Mouse (Mus musculus) intestine, embryonic 16.5 days (tissue): ENCODE data around the gene 9930021J03Rik. TPM values are rescaled to one million over a fixed set of nuclear protein-coding genes. Genes with fewer than 3 reads are reported as not detected.

Experiments
- ATAC-seq: fragments of 200-750 bp; cut with Nextera tagmentation; 2 replicates; pipeline ENCODE4 v1.8.0; 2017; ENCODE audit warnings: moderate TSS enrichment, moderate library complexity
- H3K27ac ChIP-seq: fragments of 300-500 bp; sonication (generic); 2 replicates; pipeline ENCODE4 v1.5.1; 2014; ENCODE audit warnings: mild to moderate bottlenecking, low read length
- H3K27me3 ChIP-seq: fragments of 300-500 bp; sonication (generic); replicated peaks from 2 replicates; pipeline ENCODE4 v1.6.1; 2014; ENCODE audit warnings: low read length, control low read depth, mixed read lengths; ENCODE audit not compliant: control insufficient read depth, insufficient read depth
- H3K36me3 ChIP-seq: fragments of 300-500 bp; sonication (generic); 2 replicates; pipeline ENCODE4 v1.6.1; 2014; ENCODE audit warnings: low read length, control low read depth; ENCODE audit not compliant: control insufficient read depth, insufficient read depth
- H3K4me1 ChIP-seq: fragments of 300-500 bp; sonication (generic); 2 replicates; pipeline ENCODE4 v1.6.1; 2014; ENCODE audit warnings: low read length, control low read depth, mixed read lengths; ENCODE audit not compliant: control insufficient read depth, insufficient read depth
- H3K4me2 ChIP-seq: fragments of 300-500 bp; sonication (generic); 2 replicates; pipeline ENCODE4 v1.6.1; 2014; ENCODE audit warnings: low read depth, low read length, control low read depth
- H3K4me3 ChIP-seq: fragments of 300-500 bp; sonication (generic); 2 replicates; pipeline ENCODE4 v1.5.1; 2014; ENCODE audit warnings: mild to moderate bottlenecking, low read length
- H3K9ac ChIP-seq: fragments of 300-500 bp; sonication (generic); 2 replicates; pipeline ENCODE4 v1.6.1; 2014; ENCODE audit warnings: low read depth, low read length
- H3K9me3 ChIP-seq: fragments of 300-500 bp; sonication (generic); 2 replicates; pipeline ENCODE4 v1.6.1; 2016; ENCODE audit warnings: low read length, control low read depth; ENCODE audit not compliant: control insufficient read depth
- WGBS: fragments of 180-500 bp; shearing (Covaris S2); extraction: QIAGEN DNeasy Blood & Tissue Kit; methylation state at CpG from one replicate; pipeline ENCODE4 v1.1.7; 2014; 5-methylcytosine and 5-hydroxymethylcytosine counted together
- polyA plus RNA-seq: library from polyadenylated mRNA; unstranded; fragments of >200 nt; fragmentation: Nextera tagmentation; extraction: Ambion mirVana; gene quantifications from 2 replicates; pipeline ENCODE4 v1.2.1, GENCODE M21; 2015

The 9930021J03Rik gene
- polyA plus RNA-seq, 1 experiment from 2014 or later = 2.4 TPM

GRCm38 (mm10) chr19:29680182-29681152 is 125.3 kb downstream of the 9930021J03Rik start:
- Histone ChIP-seq H3K9ac (no peak overlapping the region), H3K9me3 (peaks cover 13% of the 10 kb centered on the region; the same call in 1 of the 2 replicates), H3K27me3 (peaks cover 3% of the 10 kb centered on the region; the same call in 1 of the 2 replicates), H3K36me3 (no peaks in the 10 kb centered on the region), H3K4me1 (no peaks in the 10 kb centered on the region; the same call in 1 of the 2 replicates), H3K4me3 (no peak overlapping the region), H3K4me2 (no peak overlapping the region), H3K27ac (no peak overlapping the region)
- 54% methylated on average over 13 of the region's 13 CpGs for WGBS
- ATAC-seq = no peak

- no peak overlapping the region for H3K27ac ChIP-seq
- no peak overlapping the region for H3K9ac ChIP-seq
- no peak overlapping the region for H3K4me3 ChIP-seq
- no peaks in the 10 kb centered on the region for H3K36me3 ChIP-seq
- WGBS = 80% methylated on average over 6 of the region's 6 CpGs
- H3K4me1 ChIP-seq = no peaks in the 10 kb centered on the region; the same call in 1 of the 2 replicates
- H3K27me3 ChIP-seq = no peaks in the 10 kb centered on the region; the same call in 1 of the 2 replicates
- no peaks in the 10 kb centered on the region for H3K9me3 ChIP-seq
- H3K4me2 ChIP-seq = no peak overlapping the region
- no peak for ATAC-seq
These were observed 127.5 kb downstream of the 9930021J03Rik start for GRCm38 (mm10) chr19:29678181-29678778.

GRCm38 (mm10) chr19:29676479-29677193 is 129.2 kb downstream of the 9930021J03Rik start:
- Histone ChIP-seq H3K9ac (no peak overlapping the region), H3K36me3 (no peaks in the 10 kb centered on the region), H3K27ac (no peak overlapping the region), H3K4me3 (no peak overlapping the region), H3K9me3 (no peaks in the 10 kb centered on the region), H3K27me3 (no peaks in the 10 kb centered on the region), H3K4me2 (no peak overlapping the region), H3K4me1 (no peaks in the 10 kb centered on the region; the same call in 1 of the 2 replicates)
- peak; percentile 27; the same call in 1 of the 2 replicates for ATAC-seq
- 73% methylated on average over 10 of the region's 10 CpGs for WGBS

GRCm38 (mm10) chr19:29675562-29676078 is 130.2 kb downstream of the 9930021J03Rik start:
- H3K27me3 ChIP-seq = no peaks in the 10 kb centered on the region
- H3K9me3 ChIP-seq = no peaks in the 10 kb centered on the region
- H3K4me1 ChIP-seq = no peaks in the 10 kb centered on the region; the same call in 1 of the 2 replicates
- H3K4me2 ChIP-seq = peak overlapping the region; percentile 2; the same call in 1 of the 2 replicates
- no peaks in the 10 kb centered on the region for H3K36me3 ChIP-seq
- 42% methylated on average over 9 of the region's 9 CpGs for WGBS
- H3K27ac ChIP-seq = peak overlapping the region; percentile 9; the same call in 1 of the 2 replicates
- no peak overlapping the region for H3K9ac ChIP-seq
- peak; percentile 84 for ATAC-seq
- H3K4me3 ChIP-seq = no peak overlapping the region

GRCm38 (mm10) chr19:29674946-29675345 is 130.8 kb downstream of the 9930021J03Rik start:
- H3K27ac ChIP-seq = peak overlapping the region; percentile 9; the same call in 1 of the 2 replicates
- no peak overlapping the region for H3K4me2 ChIP-seq
- H3K27me3 ChIP-seq = no peaks in the 10 kb centered on the region
- H3K4me1 ChIP-seq = no peaks in the 10 kb centered on the region; the same call in 1 of the 2 replicates
- H3K4me3 ChIP-seq = no peak overlapping the region
- no peaks in the 10 kb centered on the region for H3K9me3 ChIP-seq
- 91% methylated on average over 7 of the region's 7 CpGs for WGBS
- no peaks in the 10 kb centered on the region for H3K36me3 ChIP-seq
- no peak overlapping the region for H3K9ac ChIP-seq
- ATAC-seq = no peak

- no peak overlapping the region for H3K4me3 ChIP-seq
- no peaks in the 10 kb centered on the region; the same call in 1 of the 2 replicates for H3K4me1 ChIP-seq
- no peaks in the 10 kb centered on the region for H3K36me3 ChIP-seq
- WGBS = 95% methylated on average over 13 of the region's 13 CpGs
- no peak overlapping the region for H3K4me2 ChIP-seq
- no peaks in the 10 kb centered on the region for H3K9me3 ChIP-seq
- no peak overlapping the region for H3K9ac ChIP-seq
- ATAC-seq = no peak
- H3K27me3 ChIP-seq = no peaks in the 10 kb centered on the region
- H3K27ac ChIP-seq = no peak overlapping the region
These were observed 133.1 kb downstream of the 9930021J03Rik start for GRCm38 (mm10) chr19:29672660-29673059.

GRCm38 (mm10) chr19:29671160-29671559 is 134.6 kb downstream of the 9930021J03Rik start:
- H3K4me1 ChIP-seq = 0 out of 2 replicates have a peak, but pooled peaks cover 2% of the 10 kb centered on the region
- H3K9me3 ChIP-seq = no peaks in the 10 kb centered on the region
- H3K4me2 ChIP-seq = no peak overlapping the region
- ATAC-seq = no peak
- no peaks in the 10 kb centered on the region for H3K27me3 ChIP-seq
- H3K27ac ChIP-seq = no peak overlapping the region
- no peaks in the 10 kb centered on the region for H3K36me3 ChIP-seq
- 76% methylated on average over 2 of the region's 2 CpGs for WGBS
- no peak overlapping the region for H3K4me3 ChIP-seq
- H3K9ac ChIP-seq = no peak overlapping the region

- H3K27ac ChIP-seq = no peak overlapping the region
- no peak overlapping the region for H3K9ac ChIP-seq
- no peaks in the 10 kb centered on the region for H3K9me3 ChIP-seq
- H3K4me2 ChIP-seq = no peak overlapping the region
- ATAC-seq = no peak
- no peaks in the 10 kb centered on the region for H3K36me3 ChIP-seq
- H3K4me1 ChIP-seq = 0 out of 2 replicates have a peak, but pooled peaks cover 2% of the 10 kb centered on the region
- WGBS = 83% methylated on average over 6 of the region's 6 CpGs
- H3K27me3 ChIP-seq = no peaks in the 10 kb centered on the region
- H3K4me3 ChIP-seq = no peak overlapping the region
These were observed 135.5 kb downstream of the 9930021J03Rik start for GRCm38 (mm10) chr19:29670247-29670646.
